Mouse (Mus musculus): ENCODE results near the gene Pdpk1. TPM values are rescaled to one million over a fixed set of nuclear protein-coding genes. Genes with fewer than 3 reads are reported as not detected.
A peak's percentile ranks its signal among the peaks of the same experiment; 100 is the strongest.
"Not testable (repeated sequence)": the region's sequence is repeated elsewhere in the genome, so short reads cannot be mapped to it uniquely, and the experiment has no call there.

Pdpk1 gene
- polyA plus RNA-seq, 1 experiment from 2014 or later = 38.6 TPM

- 78% methylated on average over 4 of the region's 4 CpGs for WGBS
- Histone ChIP-seq H3K4me2 (peak overlapping the region; percentile 77), H3K4me1 (peaks cover 26% of the 10 kb centered on the region), H3K9me3 (no peaks in the 10 kb centered on the region), H3K9ac (no peak overlapping the region), H3K27me3 (no peaks in the 10 kb centered on the region), H3K4me3 (peak overlapping the region; percentile 99), H3K36me3 (no peaks in the 10 kb centered on the region), H3K27ac (no peak overlapping the region)
- no peak for ATAC-seq (ENCODE audit: insufficient number of reproducible peaks, low FRiP score, low TSS enrichment, low read depth)
Measured at GRCm38 (mm10) chr17:24139968-24140367, 10.8 kb downstream of the Pdpk1 start.

- Histone ChIP-seq H3K4me1 (peaks cover 26% of the 10 kb centered on the region), H3K4me2 (no peak overlapping the region), H3K4me3 (no peak overlapping the region), H3K27ac (no peak overlapping the region), H3K9ac (no peak overlapping the region), H3K27me3 (no peaks in the 10 kb centered on the region), H3K9me3 (no peaks in the 10 kb centered on the region), H3K36me3 (no peaks in the 10 kb centered on the region)
- no peak for ATAC-seq (ENCODE audit: insufficient number of reproducible peaks, low FRiP score, low TSS enrichment, low read depth)
- WGBS = 74% methylated on average over 3 of the region's 3 CpGs
Measured at GRCm38 (mm10) chr17:24139256-24139655, 11.5 kb downstream of the Pdpk1 start.

GRCm38 (mm10) chr17:24137226-24137880, 13.4 kb downstream of the Pdpk1 start:
- 62% methylated on average over 2 of the region's 2 CpGs for WGBS
- H3K9me3 ChIP-seq = no peaks in the 10 kb centered on the region
- H3K27ac ChIP-seq = peak overlapping the region; percentile 7; the same call in 1 of the 2 replicates
- no peak overlapping the region for H3K4me2 ChIP-seq
- no peak overlapping the region for H3K4me3 ChIP-seq
- no peak for ATAC-seq (ENCODE audit: insufficient number of reproducible peaks, low FRiP score, low TSS enrichment, low read depth)
- H3K27me3 ChIP-seq = no peaks in the 10 kb centered on the region
- no peaks in the 10 kb centered on the region for H3K36me3 ChIP-seq
- H3K9ac ChIP-seq = no peak overlapping the region
- H3K4me1 ChIP-seq = peaks cover 24% of the 10 kb centered on the region

GRCm38 (mm10) chr17:24134062-24134461, 16.7 kb downstream of the Pdpk1 start:
- Histone ChIP-seq H3K4me1 (peaks cover 7% of the 10 kb centered on the region; the same call in 1 of the 2 replicates), H3K4me3 (no peak overlapping the region), H3K27ac (no peak overlapping the region), H3K4me2 (no peak overlapping the region), H3K36me3 (no peaks in the 10 kb centered on the region), H3K9ac (no peak overlapping the region), H3K9me3 (no peaks in the 10 kb centered on the region), H3K27me3 (no peaks in the 10 kb centered on the region)
- no peak for ATAC-seq (ENCODE audit: insufficient number of reproducible peaks, low FRiP score, low TSS enrichment, low read depth)

GRCm38 (mm10) chr17:24132919-24133318, 17.8 kb downstream of the Pdpk1 start:
- H3K36me3 ChIP-seq; ATAC-seq (ENCODE audit: insufficient number of reproducible peaks, low FRiP score, low TSS enrichment, low read depth); H3K4me2 ChIP-seq; H3K27me3 ChIP-seq; H3K4me3 ChIP-seq; H3K4me1 ChIP-seq; H3K9me3 ChIP-seq; H3K9ac ChIP-seq; H3K27ac ChIP-seq: not testable (repeated sequence)
- 91% methylated on average over 4 of the region's 4 CpGs for WGBS

GRCm38 (mm10) chr17:24131570-24131969, 19.2 kb downstream of the Pdpk1 start:
- no peaks in the 10 kb centered on the region for H3K9me3 ChIP-seq
- H3K27me3 ChIP-seq = no peaks in the 10 kb centered on the region
- no peak for ATAC-seq (ENCODE audit: insufficient number of reproducible peaks, low FRiP score, low TSS enrichment, low read depth)
- 90% methylated on average over 3 of the region's 3 CpGs for WGBS
- no peak overlapping the region for H3K9ac ChIP-seq
- no peak overlapping the region for H3K4me3 ChIP-seq
- no peak overlapping the region for H3K27ac ChIP-seq
- no peaks in the 10 kb centered on the region for H3K4me1 ChIP-seq
- no peaks in the 10 kb centered on the region for H3K36me3 ChIP-seq
- no peak overlapping the region for H3K4me2 ChIP-seq

GRCm38 (mm10) chr17:24129246-24129645, 21.5 kb downstream of the Pdpk1 start:
- H3K4me1 ChIP-seq; H3K4me3 ChIP-seq; H3K27me3 ChIP-seq; H3K9me3 ChIP-seq; H3K27ac ChIP-seq; ATAC-seq (ENCODE audit: insufficient number of reproducible peaks, low FRiP score, low TSS enrichment, low read depth); H3K9ac ChIP-seq; H3K4me2 ChIP-seq; H3K36me3 ChIP-seq: not testable (repeated sequence)
- WGBS = 93% methylated on average over 3 of the region's 4 CpGs

- no peak for ATAC-seq (ENCODE audit: insufficient number of reproducible peaks, low FRiP score, low TSS enrichment, low read depth)
- Histone ChIP-seq H3K9ac (no peak overlapping the region), H3K27ac (no peak overlapping the region), H3K4me3 (no peak overlapping the region), H3K36me3 (no peaks in the 10 kb centered on the region), H3K4me2 (no peak overlapping the region), H3K9me3 (no peaks in the 10 kb centered on the region), H3K4me1 (no peaks in the 10 kb centered on the region), H3K27me3 (no peaks in the 10 kb centered on the region)
- WGBS = 71% methylated on average over 1 of the region's 1 CpGs
Measured at GRCm38 (mm10) chr17:24127592-24127991, 23.1 kb downstream of the Pdpk1 start.

- Histone ChIP-seq H3K9ac (no peak overlapping the region), H3K27ac (no peak overlapping the region), H3K36me3 (no peaks in the 10 kb centered on the region; the same call in 1 of the 2 replicates), H3K9me3 (no peaks in the 10 kb centered on the region), H3K4me2 (no peak overlapping the region), H3K27me3 (no peaks in the 10 kb centered on the region), H3K4me1 (no peaks in the 10 kb centered on the region), H3K4me3 (no peak overlapping the region)
- WGBS = 84% methylated on average over 3 of the region's 3 CpGs
- ATAC-seq (ENCODE audit: insufficient number of reproducible peaks, low FRiP score, low TSS enrichment, low read depth) = no peak
Measured at GRCm38 (mm10) chr17:24126801-24127200, 23.9 kb downstream of the Pdpk1 start.

GRCm38 (mm10) chr17:24119446-24119845, 31.3 kb downstream of the Pdpk1 start:
- Histone ChIP-seq H3K27me3 (no peaks in the 10 kb centered on the region), H3K4me3 (no peak overlapping the region), H3K4me2 (no peak overlapping the region), H3K9ac (no peak overlapping the region), H3K27ac (no peak overlapping the region), H3K9me3 (no peaks in the 10 kb centered on the region), H3K36me3 (no peaks in the 10 kb centered on the region; the same call in 1 of the 2 replicates), H3K4me1 (peaks cover 9% of the 10 kb centered on the region; the same call in 1 of the 2 replicates)
- ATAC-seq (ENCODE audit: insufficient number of reproducible peaks, low FRiP score, low TSS enrichment, low read depth) = no peak
- 71% methylated on average over 3 of the region's 3 CpGs for WGBS

- Histone ChIP-seq H3K4me1 (peaks cover 6% of the 10 kb centered on the region; the same call in 1 of the 2 replicates), H3K27ac (no peak overlapping the region), H3K36me3 (peaks cover 18% of the 10 kb centered on the region), H3K9ac (no peak overlapping the region), H3K4me2 (no peak overlapping the region), H3K27me3 (no peaks in the 10 kb centered on the region), H3K4me3 (no peak overlapping the region), H3K9me3 (no peaks in the 10 kb centered on the region)
- 88% methylated on average over 4 of the region's 4 CpGs for WGBS
- no peak for ATAC-seq (ENCODE audit: insufficient number of reproducible peaks, low FRiP score, low TSS enrichment, low read depth)
Measured at GRCm38 (mm10) chr17:24113031-24113430, 37.7 kb downstream of the Pdpk1 start.

GRCm38 (mm10) chr17:24111256-24111655, 39.5 kb downstream of the Pdpk1 start:
- ATAC-seq (ENCODE audit: insufficient number of reproducible peaks, low FRiP score, low TSS enrichment, low read depth) = no peak
- 0 out of 2 replicates have a peak, but pooled peaks cover under 1% of the 10 kb centered on the region for H3K4me1 ChIP-seq
- no peaks in the 10 kb centered on the region for H3K27me3 ChIP-seq
- no peak overlapping the region for H3K4me2 ChIP-seq
- WGBS = 72% methylated on average over 1 of the region's 1 CpGs
- H3K4me3 ChIP-seq = no peak overlapping the region
- H3K9me3 ChIP-seq = no peaks in the 10 kb centered on the region
- no peak overlapping the region for H3K9ac ChIP-seq
- peaks cover 25% of the 10 kb centered on the region for H3K36me3 ChIP-seq
- H3K27ac ChIP-seq = no peak overlapping the region

GRCm38 (mm10) chr17:24108896-24109295, 41.8 kb downstream of the Pdpk1 start:
- Histone ChIP-seq H3K9me3 (no peaks in the 10 kb centered on the region), H3K36me3 (peaks cover 45% of the 10 kb centered on the region), H3K4me2 (no peak overlapping the region), H3K4me1 (no peaks in the 10 kb centered on the region), H3K9ac (no peak overlapping the region), H3K27me3 (no peaks in the 10 kb centered on the region), H3K4me3 (no peak overlapping the region), H3K27ac (no peak overlapping the region)
- no peak for ATAC-seq (ENCODE audit: insufficient number of reproducible peaks, low FRiP score, low TSS enrichment, low read depth)
- 54% methylated on average over 1 of the region's 1 CpGs for WGBS

Measured in limb, embryonic 15.5 days (tissue).